Mouse (Mus musculus) bone marrow, adult 2 months (tissue): ENCODE data around the gene Fbxw4.

Experiments used
- CTCF ChIP-seq: fragments of 200-500 bp; IDR thresholded peaks from 2 replicates; pipeline ENCODE4 v1.5.1; 2011; ENCODE audit warnings: low read length, control low read depth; ENCODE audit not compliant: control insufficient read depth, insufficient read depth
- POLR2A ChIP-seq: fragments of 200-500 bp; IDR thresholded peaks from 2 replicates; pipeline ENCODE4 v1.6.1; 2011; ENCODE audit warnings: low read depth, mild to moderate bottlenecking, control low read depth, low read length, borderline replicate concordance; ENCODE audit not compliant: control insufficient read depth

DNA sequence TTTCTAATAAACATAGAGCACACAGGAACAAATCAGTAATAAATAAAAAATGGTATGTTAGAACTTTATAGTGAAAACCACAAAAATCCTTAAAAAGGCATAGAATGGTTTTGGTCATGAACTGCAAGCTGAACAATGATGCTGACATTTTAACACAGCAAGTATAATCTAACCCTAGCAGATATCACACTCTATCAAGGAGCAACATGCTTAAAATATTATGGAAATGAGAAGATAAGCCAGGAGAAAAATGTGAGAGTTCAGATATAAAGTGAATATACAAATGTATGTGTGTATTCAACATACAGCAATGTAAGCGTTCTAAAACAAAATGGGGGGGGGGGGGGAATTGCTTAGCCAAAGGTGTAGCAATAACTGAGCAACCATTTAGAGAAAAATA is 2.3 kb downstream of the Fbxw4 start:
- TF ChIP-seq POLR2A (no peak), CTCF (no peak)
